Mouse (Mus musculus) forebrain, embryonic 10.5 days (tissue): ENCODE results near the gene Gm21974. TPM values are rescaled to one million over a fixed set of nuclear protein-coding genes. Genes with fewer than 3 reads are reported as not detected.
A peak's percentile ranks its signal among the peaks of the same experiment; 100 is the strongest.
"Not testable (repeated sequence)": the region's sequence is repeated elsewhere in the genome, so short reads cannot be mapped to it uniquely, and the experiment has no call there.

ENCODE experiments used
- DNase-seq: peaks from one replicate; pipeline ENCODE4 v3.0.0-alpha.2; 2017; ENCODE audit warnings: low spot score; ENCODE audit errors: extremely low spot score
- H3K27ac ChIP-seq: fragments of 300-500 bp; sonication (generic); 2 replicates; pipeline ENCODE4 v1.5.1; 2016; ENCODE audit warnings: mild to moderate bottlenecking
- H3K27me3 ChIP-seq: fragments of 300-500 bp; sonication (generic); 2 replicates; pipeline ENCODE4 v1.6.1; 2016; ENCODE audit warnings: mild to moderate bottlenecking; ENCODE audit not compliant: poor library complexity, severe bottlenecking
- H3K36me3 ChIP-seq: fragments of 300-500 bp; sonication (generic); replicated peaks from 2 replicates; pipeline ENCODE4 v1.6.1; 2016; ENCODE audit warnings: mild to moderate bottlenecking, moderate library complexity
- H3K4me1 ChIP-seq: fragments of 300-500 bp; sonication (generic); 2 replicates; pipeline ENCODE4 v1.6.1; 2016
- H3K4me3 ChIP-seq: fragments of 300-500 bp; sonication (generic); 2 replicates; pipeline ENCODE4 v1.5.1; 2016; ENCODE audit warnings: mild to moderate bottlenecking, moderate library complexity
- H3K9me3 ChIP-seq: fragments of 300-500 bp; sonication (generic); 2 replicates; pipeline ENCODE4 v1.6.1; 2016; ENCODE audit warnings: mild to moderate bottlenecking, moderate library complexity
- WGBS: fragments of 180-500 bp; shearing (Covaris S2); methylation state at CpG from one replicate; pipeline ENCODE4 v1.1.7; 2016; 5-methylcytosine and 5-hydroxymethylcytosine counted together
- polyA plus RNA-seq: library from polyadenylated mRNA; unstranded; fragments of >200 nt; fragmentation: Nextera tagmentation; extraction: Ambion mirVana; gene quantifications from 2 replicates; pipeline ENCODE4 v1.2.1, GENCODE M21; 2016

Gm21974 gene
- polyA plus RNA-seq, 1 experiment from 2014 or later: not detected

DNA sequence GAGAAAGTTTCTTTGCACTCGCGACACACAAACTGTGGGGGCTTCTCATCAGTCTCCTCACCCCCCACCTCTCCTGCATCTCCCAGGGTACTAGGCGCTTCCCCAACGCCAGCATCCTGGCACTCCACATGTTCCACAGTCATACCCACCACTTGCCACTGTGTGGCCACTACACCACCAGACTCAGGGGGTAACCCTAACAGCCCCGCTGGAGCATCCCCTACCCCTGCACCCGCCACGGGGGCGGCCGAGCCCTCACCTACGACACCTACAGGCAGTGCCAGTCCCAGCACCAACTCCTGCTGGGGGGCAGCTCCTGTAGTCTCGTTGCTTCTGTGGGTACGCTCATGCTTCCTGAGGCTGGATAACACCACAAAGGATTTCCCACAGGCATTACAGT is 28.8 kb downstream of the Gm21974 start:
- Histone ChIP-seq H3K9me3 (no peaks in the 10 kb centered on the region), H3K27me3 (no peaks in the 10 kb centered on the region), H3K36me3 (peaks cover 78% of the 10 kb centered on the region), H3K4me1 (no peaks in the 10 kb centered on the region), H3K27ac (no peak overlapping the region), H3K4me3 (0 out of 2 replicates have a peak overlapping the region, but pooled peaks have one; percentile 2)
- WGBS: 95% methylated on average over 12 of the region's 12 CpGs
- no peak for DNase-seq

DNA sequence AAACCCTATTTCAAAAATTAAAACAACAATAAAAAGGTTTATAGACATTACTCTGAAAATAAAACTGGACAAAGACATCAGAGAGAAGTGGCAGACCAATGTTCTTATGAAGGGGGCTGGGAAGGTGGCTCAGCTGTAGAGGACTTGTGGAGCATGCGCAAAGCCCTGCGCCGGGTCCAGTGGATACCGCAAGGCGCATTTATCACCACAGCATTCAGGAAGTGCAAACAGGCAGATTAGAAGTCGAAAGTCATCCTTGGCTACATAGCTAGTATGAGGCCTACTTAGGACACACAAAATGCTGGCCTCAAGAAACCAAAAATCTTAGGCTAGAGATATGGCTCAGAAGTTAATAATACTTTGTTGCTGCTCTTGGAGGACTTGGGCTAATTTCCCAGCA is 37.0 kb downstream of the Gm21974 start:
- no peak for DNase-seq
- Histone ChIP-seq H3K36me3 (peaks cover 5% of the 10 kb centered on the region), H3K4me1 (no peaks in the 10 kb centered on the region), H3K27me3 (no peaks in the 10 kb centered on the region), H3K9me3 (no peaks in the 10 kb centered on the region), H3K27ac (no peak overlapping the region), H3K4me3 (no peak overlapping the region)
- WGBS: 90% methylated on average over 6 of the region's 6 CpGs

DNA sequence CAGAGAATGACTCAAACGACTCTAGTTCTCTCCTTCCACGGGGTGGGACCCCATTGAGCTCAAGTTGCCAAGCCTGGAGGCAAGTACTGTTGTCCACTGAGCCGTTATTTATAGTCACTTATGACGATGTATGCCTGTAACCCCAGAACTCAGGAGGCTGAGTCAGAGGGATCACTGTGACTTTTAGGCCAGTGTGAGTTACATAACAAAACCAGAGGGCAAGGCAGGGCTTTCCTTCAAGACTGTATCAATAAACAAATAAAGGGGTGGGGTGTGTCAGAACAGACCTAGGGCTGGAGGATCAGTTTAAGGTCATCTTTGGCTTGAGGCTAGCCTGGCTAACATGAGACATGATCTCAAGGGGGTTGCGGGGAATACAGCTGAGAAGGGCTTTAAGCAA is 44.3 kb downstream of the Gm21974 start:
- no peak overlapping the region for H3K27ac ChIP-seq
- H3K27me3 ChIP-seq: no peaks in the 10 kb centered on the region

DNA sequence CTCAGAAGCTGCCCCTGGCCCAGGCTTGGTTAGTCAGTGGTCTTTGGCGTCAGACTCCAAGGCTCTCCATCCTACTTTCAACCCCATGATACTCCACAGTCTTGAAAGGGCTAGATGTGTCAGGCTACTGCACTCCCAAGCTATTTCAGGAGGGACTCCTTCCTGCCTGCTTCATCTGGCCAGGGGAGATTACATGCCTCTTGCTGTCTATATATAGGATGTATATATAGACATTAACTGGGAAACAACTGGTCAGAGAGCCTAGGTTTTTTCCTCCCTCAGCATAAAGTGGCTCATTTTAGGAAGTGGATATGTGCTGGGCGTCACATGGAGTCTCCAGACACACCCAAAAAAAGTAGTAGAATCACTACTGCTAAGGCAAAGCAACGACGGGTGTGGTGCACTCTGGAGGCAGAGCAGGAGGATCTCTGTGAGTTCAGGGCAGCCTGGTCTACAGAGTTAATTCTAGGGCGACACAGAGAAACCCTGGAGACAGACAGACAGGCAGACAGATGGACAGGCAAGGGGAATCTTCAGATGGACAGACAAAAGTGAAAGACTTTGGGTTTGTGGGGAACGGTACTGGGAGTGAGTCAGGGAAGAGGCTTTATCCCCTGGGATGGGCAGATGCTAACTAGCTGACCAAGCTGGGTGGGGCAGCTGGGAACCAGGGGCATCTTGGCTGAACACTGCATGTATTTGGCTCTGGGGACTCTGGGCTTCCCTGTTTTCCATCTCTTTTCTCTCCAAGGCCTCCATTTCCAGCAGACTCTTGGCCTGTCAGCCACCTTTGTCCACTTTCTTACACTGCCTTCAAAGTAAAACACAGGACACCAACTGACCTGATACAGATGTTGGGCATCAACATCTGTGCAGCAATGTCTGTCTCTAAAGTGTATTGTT is 45.0 kb downstream of the Gm21974 start:
- Histone ChIP-seq H3K27me3 (no peaks in the 10 kb centered on the region), H3K4me1 (no peaks in the 10 kb centered on the region), H3K27ac (no peak overlapping the region), H3K4me3 (no peak overlapping the region), H3K9me3 (no peaks in the 10 kb centered on the region), H3K36me3 (peaks cover 16% of the 10 kb centered on the region)
- 83% methylated on average over 6 of the region's 6 CpGs for WGBS
- DNase-seq: no peak

More for the DNA sequence above, 44.3 kb downstream of the Gm21974 start:
- WGBS: 81% methylated on average over 5 of the region's 5 CpGs
- Histone ChIP-seq H3K4me1 (no peaks in the 10 kb centered on the region), H3K9me3 (no peaks in the 10 kb centered on the region), H3K4me3 (no peak overlapping the region), H3K36me3 (peaks cover 15% of the 10 kb centered on the region)
- no peak for DNase-seq

DNA sequence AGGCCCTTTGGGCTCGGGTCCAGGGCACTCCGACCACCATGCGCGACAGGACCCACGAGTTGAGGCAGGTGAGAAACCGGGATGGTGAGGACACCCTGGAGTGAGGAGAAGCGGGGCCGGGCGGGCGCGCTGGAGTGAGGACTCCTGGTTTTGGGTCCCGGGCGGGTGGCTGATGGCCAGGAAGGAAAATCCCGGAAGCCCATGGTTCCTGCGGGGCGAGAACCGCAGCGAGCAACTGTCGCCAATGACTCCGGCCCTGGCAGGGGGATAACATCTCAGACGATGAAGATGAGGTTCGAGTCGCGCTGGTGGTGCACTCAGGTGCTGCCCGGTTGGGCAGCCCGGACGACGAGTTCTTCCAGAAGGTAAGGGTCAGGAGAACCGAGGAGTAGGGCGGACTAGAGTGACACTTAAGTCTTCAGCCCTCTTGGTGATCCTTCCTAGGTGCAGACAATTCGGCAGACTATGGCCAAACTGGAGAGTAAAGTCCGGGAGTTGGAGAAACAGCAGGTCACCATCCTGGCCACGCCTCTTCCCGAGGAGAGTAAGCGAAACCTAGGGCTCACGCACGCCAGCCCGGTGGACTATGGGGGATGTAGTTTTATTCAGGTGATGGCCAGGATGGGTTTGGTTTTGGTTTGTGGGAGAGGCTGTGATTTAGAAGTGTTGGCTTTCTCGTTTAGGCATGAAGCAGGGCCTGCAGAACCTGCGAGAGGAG is 53.1 kb downstream of the Gm21974 start:
- peak overlapping the region; percentile 87 for H3K27ac ChIP-seq

DNA sequence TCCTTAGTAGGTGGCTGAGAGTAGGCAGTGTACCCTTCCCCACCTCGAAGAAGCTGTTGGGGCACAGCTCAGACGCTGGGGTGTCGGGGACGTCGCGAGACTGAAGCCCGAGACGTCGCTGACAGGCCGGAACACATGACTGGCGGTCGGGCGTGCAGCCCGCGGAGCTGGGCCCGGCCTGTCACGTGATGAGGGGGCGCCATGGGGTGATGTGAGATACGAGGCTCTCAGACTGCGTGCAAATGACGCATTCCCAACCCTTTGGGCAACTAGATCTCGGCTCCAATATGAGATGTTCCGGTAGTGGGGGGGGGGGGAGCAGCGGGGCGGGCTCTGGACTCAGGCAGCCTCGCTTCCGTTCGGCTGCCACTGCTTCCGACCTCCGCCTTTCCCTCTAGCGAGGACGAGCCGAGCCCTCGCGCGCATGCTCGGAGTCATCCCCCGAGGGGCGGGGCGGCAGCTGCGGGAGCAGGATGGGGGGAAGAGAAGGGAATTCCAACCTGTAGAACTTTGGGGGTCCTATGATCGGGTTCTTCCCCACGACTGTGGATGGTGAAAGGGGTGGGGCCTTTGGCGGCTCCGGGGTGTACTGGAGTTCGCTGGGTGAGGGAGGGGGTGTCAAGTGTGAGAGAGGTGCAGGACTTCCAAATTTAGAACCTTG is 53.8 kb downstream of the Gm21974 start:
- Histone ChIP-seq H3K4me1 (peaks cover 19% of the 10 kb centered on the region), H3K27ac (peak overlapping the region; percentile 87), H3K27me3 (0 out of 2 replicates have a peak, but pooled peaks cover 12% of the 10 kb centered on the region), H3K9me3 (no peaks in the 10 kb centered on the region), H3K36me3 (peaks cover 20% of the 10 kb centered on the region), H3K4me3 (peak overlapping the region; percentile 86)
- peak; percentile 89 for DNase-seq
- WGBS: under 1% methylated on average over 46 of the region's 46 CpGs

More for the DNA sequence above, 53.1 kb downstream of the Gm21974 start:
- Histone ChIP-seq H3K9me3 (no peaks in the 10 kb centered on the region), H3K27me3 (0 out of 2 replicates have a peak, but pooled peaks cover 12% of the 10 kb centered on the region), H3K4me3 (peak overlapping the region; percentile 86), H3K4me1 (peaks cover 19% of the 10 kb centered on the region), H3K36me3 (peaks cover 25% of the 10 kb centered on the region)
- peak; percentile 75 for DNase-seq
- WGBS: under 1% methylated on average over 40 of the region's 40 CpGs

DNA sequence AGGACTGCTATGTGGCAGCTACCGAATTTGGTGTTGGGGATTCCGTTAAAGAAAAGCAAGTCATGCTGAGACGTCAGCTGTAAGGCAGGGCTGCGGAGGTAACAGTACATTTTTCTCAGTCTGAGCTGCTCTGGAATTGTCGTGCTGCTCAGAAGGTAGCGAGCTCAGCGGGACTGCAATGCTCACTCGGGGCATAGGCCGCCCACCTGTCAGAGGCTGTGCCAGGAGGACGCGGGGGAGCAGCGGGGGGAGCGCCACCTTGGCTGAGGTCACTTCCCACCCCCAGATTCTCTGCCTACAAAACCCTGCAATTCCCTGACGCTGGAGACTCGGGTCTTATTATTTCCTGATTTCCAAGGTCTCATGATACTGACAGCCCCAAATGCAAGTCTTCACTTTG is 54.4 kb downstream of the Gm21974 start:
- WGBS: 6% methylated on average over 15 of the region's 15 CpGs
- peak; percentile 19 for DNase-seq
- peak overlapping the region; percentile 87 for H3K27ac ChIP-seq
- H3K9me3 ChIP-seq: no peaks in the 10 kb centered on the region
- 0 out of 2 replicates have a peak, but pooled peaks cover 12% of the 10 kb centered on the region for H3K27me3 ChIP-seq
- H3K4me1 ChIP-seq: peaks cover 19% of the 10 kb centered on the region
- H3K36me3 ChIP-seq: peaks cover 14% of the 10 kb centered on the region
- H3K4me3 ChIP-seq: peak overlapping the region; percentile 86

DNA sequence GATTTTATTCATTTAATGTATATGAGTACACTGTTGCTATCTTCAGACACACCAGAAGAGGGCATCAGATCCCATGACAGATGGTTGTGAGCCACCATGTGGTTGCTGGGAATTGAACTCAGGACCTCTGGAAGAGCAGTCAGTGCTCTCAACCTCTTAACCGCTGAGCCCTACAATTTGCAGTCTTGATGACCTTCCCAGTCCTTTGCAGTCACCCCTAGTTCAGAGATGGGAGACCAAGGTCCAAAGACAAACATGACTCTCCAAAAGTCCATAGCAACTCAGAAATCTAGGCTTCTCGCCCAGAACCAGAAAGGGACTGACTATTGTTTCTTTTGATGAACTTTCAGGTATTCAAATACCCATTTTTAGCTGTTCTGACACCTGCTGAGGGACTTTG is 55.2 kb downstream of the Gm21974 start:
- not testable (repeated sequence) for DNase-seq, H3K27ac ChIP-seq, H3K9me3 ChIP-seq, H3K4me3 ChIP-seq
- Histone ChIP-seq H3K36me3 (peaks cover 13% of the 10 kb centered on the region), H3K4me1 (peaks cover 19% of the 10 kb centered on the region), H3K27me3 (0 out of 2 replicates have a peak, but pooled peaks cover 12% of the 10 kb centered on the region)
- 80% methylated on average over 2 of the region's 2 CpGs for WGBS

DNA sequence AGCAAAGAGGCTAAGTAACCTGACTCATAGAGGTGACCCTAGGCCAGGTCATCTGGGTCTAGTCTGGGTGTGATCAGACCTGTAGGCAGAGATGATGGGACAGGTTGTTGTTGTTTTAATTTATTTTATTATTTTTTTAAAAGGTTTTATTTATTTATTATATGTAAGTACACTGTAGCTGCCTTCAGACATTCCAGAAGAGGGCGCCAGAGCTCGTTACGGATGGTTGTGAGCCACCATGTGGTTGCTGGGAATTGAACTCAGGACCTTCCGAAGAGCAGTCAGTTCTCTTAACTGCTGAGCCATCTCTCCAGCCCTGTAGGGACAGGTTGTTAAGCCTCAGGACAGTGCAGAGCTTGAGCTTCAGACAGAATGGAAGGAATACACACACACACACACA is 57.4 kb downstream of the Gm21974 start:
- Histone ChIP-seq H3K27me3 (0 out of 2 replicates have a peak, but pooled peaks cover 12% of the 10 kb centered on the region), H3K4me1 (peaks cover 19% of the 10 kb centered on the region)
- DNase-seq, H3K27ac ChIP-seq, H3K4me3 ChIP-seq, H3K9me3 ChIP-seq, H3K36me3 ChIP-seq: not testable (repeated sequence)
- WGBS: 86% methylated on average over 4 of the region's 4 CpGs

DNA sequence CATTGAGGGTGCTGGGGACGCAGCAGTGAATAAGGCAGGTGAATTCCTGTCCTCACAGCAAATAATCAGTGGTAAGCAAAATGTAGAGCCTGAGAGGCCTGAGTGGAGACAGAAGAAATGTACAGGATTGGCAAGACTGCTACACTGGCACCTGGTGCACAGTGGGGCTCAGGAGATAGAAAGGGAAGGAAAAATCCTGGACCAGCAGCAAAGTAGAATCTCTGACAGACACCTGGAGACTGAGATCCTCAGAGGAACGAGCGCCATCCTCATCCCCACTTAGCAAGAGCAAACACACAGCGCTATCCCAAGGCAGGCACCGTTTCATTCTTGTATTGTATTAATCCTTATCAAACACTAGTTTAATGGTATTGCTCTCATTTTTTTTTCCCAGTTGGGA is 57.8 kb downstream of the Gm21974 start:
- H3K4me3 ChIP-seq: no peak overlapping the region
- H3K4me1 ChIP-seq: peaks cover 15% of the 10 kb centered on the region
- DNase-seq: no peak
- no peaks in the 10 kb centered on the region for H3K9me3 ChIP-seq
- H3K36me3 ChIP-seq: no peaks in the 10 kb centered on the region
- 96% methylated on average over 5 of the region's 5 CpGs for WGBS
- H3K27ac ChIP-seq: no peak overlapping the region
- H3K27me3 ChIP-seq: 0 out of 2 replicates have a peak, but pooled peaks cover 12% of the 10 kb centered on the region
